Mouse (Mus musculus): ENCODE results near the gene Oas1g. TPM values are rescaled to one million over a fixed set of nuclear protein-coding genes. Genes with fewer than 3 reads are reported as not detected.
"Not testable (repeated sequence)": the region's sequence is repeated elsewhere in the genome, so short reads cannot be mapped to it uniquely, and the experiment has no call there.

Gene Oas1g
- 0.27 and 0.35 TPM in 2 replicates for polyA plus RNA-seq (2015; fragmentation: Nextera tagmentation; extraction: Ambion mirVana)

- WGBS = 47% methylated on average over 7 of the region's 9 CpGs
- H3K4me1 ChIP-seq (replicated peaks); H3K9me3 ChIP-seq; H3K27me3 ChIP-seq; H3K4me3 ChIP-seq (replicated peaks); H3K9ac ChIP-seq (replicated peaks); H3K4me2 ChIP-seq (replicated peaks); H3K36me3 ChIP-seq; ATAC-seq; H3K27ac ChIP-seq: not testable (repeated sequence)
Observed at GRCm38 (mm10) chr5:120887413-120887812, at the start of gene Oas1g. Gene Oas1g, minus strand, starts transcription at chr5:120887613.

GRCm38 (mm10) chr5:120933966-120934365 lies 46.6 kb upstream of the Oas1g start:
- Histone ChIP-seq H3K27ac (no peak overlapping the region), H3K4me3 (replicated peaks) (no peak overlapping the region), H3K4me1 (replicated peaks) (no peaks in the 10 kb centered on the region), H3K9ac (replicated peaks) (no peak overlapping the region), H3K27me3 (no peaks in the 10 kb centered on the region), H3K4me2 (replicated peaks) (no peak overlapping the region), H3K9me3 (no peaks in the 10 kb centered on the region), H3K36me3 (no peaks in the 10 kb centered on the region)
- WGBS = 16% methylated on average over 5 of the region's 5 CpGs
- no peak for ATAC-seq

GRCm38 (mm10) chr5:120927036-120927435 lies 39.6 kb upstream of the Oas1g start:
- H3K9me3 ChIP-seq = no peaks in the 10 kb centered on the region
- H3K36me3 ChIP-seq = no peaks in the 10 kb centered on the region
- no peaks in the 10 kb centered on the region for H3K27me3 ChIP-seq
- no peak overlapping the region for H3K4me3 ChIP-seq (replicated peaks)
- H3K4me2 ChIP-seq (replicated peaks) = no peak overlapping the region
- no peak overlapping the region for H3K27ac ChIP-seq
- no peak overlapping the region for H3K9ac ChIP-seq (replicated peaks)
- H3K4me1 ChIP-seq (replicated peaks) = no peaks in the 10 kb centered on the region
- ATAC-seq = no peak
- 12% methylated on average over 1 of the region's 1 CpGs for WGBS

- not testable (repeated sequence) for H3K4me2 ChIP-seq (replicated peaks); H3K4me1 ChIP-seq (replicated peaks); H3K36me3 ChIP-seq; H3K4me3 ChIP-seq (replicated peaks); H3K27me3 ChIP-seq; ATAC-seq; H3K9me3 ChIP-seq; H3K9ac ChIP-seq (replicated peaks); H3K27ac ChIP-seq
- WGBS = 85% methylated on average over 2 of the region's 2 CpGs
Observed at GRCm38 (mm10) chr5:120926311-120926710, 38.9 kb upstream of the Oas1g start.

GRCm38 (mm10) chr5:120924520-120924919 lies 37.1 kb upstream of the Oas1g start:
- H3K36me3 ChIP-seq = not testable (repeated sequence)

GRCm38 (mm10) chr5:120923969-120924368 lies 36.6 kb upstream of the Oas1g start:
- Histone ChIP-seq H3K4me1 (replicated peaks) (no peaks in the 10 kb centered on the region), H3K9me3 (no peaks in the 10 kb centered on the region), H3K4me3 (replicated peaks) (no peak overlapping the region), H3K9ac (replicated peaks) (no peak overlapping the region), H3K27me3 (no peaks in the 10 kb centered on the region), H3K27ac (no peak overlapping the region), H3K4me2 (replicated peaks) (no peak overlapping the region), H3K36me3 (no peaks in the 10 kb centered on the region)
- 90% methylated on average over 4 of the region's 4 CpGs for WGBS
- no peak for ATAC-seq

More at GRCm38 (mm10) chr5:120924520-120924919, 37.1 kb upstream of the Oas1g start:
- H3K4me3 ChIP-seq (replicated peaks); H3K9me3 ChIP-seq; ATAC-seq; H3K9ac ChIP-seq (replicated peaks); H3K4me2 ChIP-seq (replicated peaks); H3K4me1 ChIP-seq (replicated peaks); H3K27ac ChIP-seq; H3K27me3 ChIP-seq: not testable (repeated sequence)
- 85% methylated on average over 4 of the region's 4 CpGs for WGBS

- WGBS = 83% methylated on average over 3 of the region's 3 CpGs
Observed at GRCm38 (mm10) chr5:120920296-120920695, 32.9 kb upstream of the Oas1g start.

GRCm38 (mm10) chr5:120919156-120919935 lies 31.9 kb upstream of the Oas1g start:
- not testable (repeated sequence) for H3K4me2 ChIP-seq (replicated peaks); H3K36me3 ChIP-seq; H3K4me3 ChIP-seq (replicated peaks); H3K9ac ChIP-seq (replicated peaks); H3K9me3 ChIP-seq; H3K4me1 ChIP-seq (replicated peaks); H3K27me3 ChIP-seq; H3K27ac ChIP-seq; ATAC-seq
- WGBS = 76% methylated on average over 2 of the region's 2 CpGs

More at GRCm38 (mm10) chr5:120920296-120920695, 32.9 kb upstream of the Oas1g start:
- ATAC-seq = no peak
- Histone ChIP-seq H3K4me3 (replicated peaks) (no peak overlapping the region), H3K4me1 (replicated peaks) (no peaks in the 10 kb centered on the region), H3K27ac (no peak overlapping the region), H3K4me2 (replicated peaks) (no peak overlapping the region), H3K36me3 (no peaks in the 10 kb centered on the region), H3K9me3 (no peaks in the 10 kb centered on the region), H3K9ac (replicated peaks) (no peak overlapping the region), H3K27me3 (no peaks in the 10 kb centered on the region)

GRCm38 (mm10) chr5:120914204-120914603 lies 26.8 kb upstream of the Oas1g start, which contains the start of gene Oas1d:
Gene Oas1d, plus strand, starts transcription at chr5:120914536.
- not testable (repeated sequence) for ATAC-seq
- 53% methylated on average over 7 of the region's 8 CpGs for WGBS

GRCm38 (mm10) chr5:120908196-120908920 lies 20.9 kb upstream of the Oas1g start:
- no peak for ATAC-seq
- Histone ChIP-seq H3K27me3 (no peaks in the 10 kb centered on the region), H3K9me3 (no peaks in the 10 kb centered on the region), H3K4me1 (replicated peaks) (no peaks in the 10 kb centered on the region), H3K27ac (no peak overlapping the region), H3K4me2 (replicated peaks) (no peak overlapping the region), H3K36me3 (no peaks in the 10 kb centered on the region), H3K9ac (replicated peaks) (no peak overlapping the region), H3K4me3 (replicated peaks) (no peak overlapping the region)
- 51% methylated on average over 7 of the region's 7 CpGs for WGBS

More at GRCm38 (mm10) chr5:120914204-120914603, 26.8 kb upstream of the Oas1g start, which contains the start of gene Oas1d:
- H3K9me3 ChIP-seq; H3K27ac ChIP-seq; H3K4me1 ChIP-seq (replicated peaks); H3K9ac ChIP-seq (replicated peaks); H3K4me3 ChIP-seq (replicated peaks); H3K4me2 ChIP-seq (replicated peaks); H3K36me3 ChIP-seq; H3K27me3 ChIP-seq: not testable (repeated sequence)

- H3K9me3 ChIP-seq; H3K27ac ChIP-seq; H3K9ac ChIP-seq (replicated peaks); H3K4me3 ChIP-seq (replicated peaks); ATAC-seq; H3K36me3 ChIP-seq; H3K4me1 ChIP-seq (replicated peaks); H3K27me3 ChIP-seq; H3K4me2 ChIP-seq (replicated peaks): not testable (repeated sequence)
- 43% methylated on average over 7 of the region's 12 CpGs for WGBS
Observed at GRCm38 (mm10) chr5:120906791-120907733, 19.6 kb upstream of the Oas1g start, which contains the start of gene Oas1a. Gene Oas1a, minus strand, starts transcription at chr5:120907521.

Data from midbrain, embryonic 13.5 days (tissue).